Mouse (Mus musculus) heart, postnatal 0 days (tissue): ENCODE results near the gene Taar2. TPM values are rescaled to one million over a fixed set of nuclear protein-coding genes. Genes with fewer than 3 reads are reported as not detected.

Experiments used
- ATAC-seq: fragments of 200-750 bp; cut with Nextera tagmentation; 2 replicates; pipeline ENCODE4 v1.8.0; 2017; ENCODE audit warnings: low read depth, moderate number of reproducible peaks, moderate library complexity; ENCODE audit not compliant: insufficient read depth
- DNase-seq: peaks from one replicate; pipeline ENCODE4 v3.0.0-alpha.2; 2016; ENCODE audit warnings: low spot score
- H3K27ac ChIP-seq: fragments of 300-500 bp; sonication (generic); 2 replicates; pipeline ENCODE4 v1.5.1; 2014; ENCODE audit warnings: low read depth, mild to moderate bottlenecking
- H3K27me3 ChIP-seq: fragments of 300-500 bp; sonication (generic); 2 replicates; pipeline ENCODE4 v1.6.1; 2014; ENCODE audit warnings: low read length, mixed read lengths; ENCODE audit not compliant: control insufficient read depth, insufficient read depth
- H3K36me3 ChIP-seq: fragments of 300-500 bp; sonication (generic); replicated peaks from 2 replicates; pipeline ENCODE4 v1.6.1; 2014; ENCODE audit warnings: low read length, mixed read lengths; ENCODE audit not compliant: control insufficient read depth, insufficient read depth
- H3K4me1 ChIP-seq: fragments of 300-500 bp; sonication (generic); 2 replicates; pipeline ENCODE4 v1.6.1; 2014; ENCODE audit warnings: antibody characterized with exemption; ENCODE audit not compliant: control insufficient read depth, insufficient read depth
- H3K4me2 ChIP-seq: fragments of 300-500 bp; sonication (generic); 2 replicates; pipeline ENCODE4 v1.6.1; 2014; ENCODE audit warnings: low read depth, mild to moderate bottlenecking, low read length, moderate library complexity
- H3K4me3 ChIP-seq: fragments of 300-500 bp; sonication (generic); 2 replicates; pipeline ENCODE4 v1.5.1; 2014; ENCODE audit warnings: low read depth, low read length
- H3K9ac ChIP-seq: fragments of 300-500 bp; sonication (generic); replicated peaks from 2 replicates; pipeline ENCODE4 v1.6.1; 2014; ENCODE audit warnings: low read depth, low read length, mixed read lengths
- H3K9me3 ChIP-seq: fragments of 300-500 bp; sonication (generic); replicated peaks from 2 replicates; pipeline ENCODE4 v1.6.1; 2016; ENCODE audit warnings: low read length; ENCODE audit not compliant: control insufficient read depth
- CTCF ChIP-seq: IDR thresholded peaks from 2 replicates; pipeline ENCODE4 v1.5.1; 2016; ENCODE audit warnings: antibody characterized with exemption, control low read depth, low read depth
- EP300 ChIP-seq: IDR thresholded peaks from 2 replicates; pipeline ENCODE4 v1.6.1; 2016; ENCODE audit warnings: antibody characterized with exemption, low read depth
- WGBS: fragments of 180-500 bp; shearing (Covaris S2); extraction: QIAGEN DNeasy Blood & Tissue Kit; methylation state at CpG from one replicate; pipeline ENCODE4 v1.1.7; 2014; 5-methylcytosine and 5-hydroxymethylcytosine counted together
- polyA plus RNA-seq: library from polyadenylated mRNA; unstranded; fragments of >200 nt; fragmentation: Nextera tagmentation; extraction: Ambion mirVana; gene quantifications from 2 replicates; pipeline ENCODE4 v1.2.1, GENCODE M21; 2015
- total RNA-seq: library from RNA; depleted of rRNA; stranded (reverse); fragments of >200 nt; gene quantifications from 2 replicates; pipeline ENCODE4 v1.2.3, GENCODE M21; 2014; ENCODE audit warnings: low replicate concordance; rRNA removed

The Taar2 gene
- total RNA-seq (not detected in 2 replicates), polyA plus RNA-seq (not detected in 2 replicates)

GRCm38 (mm10) chr10:23938312-23938711, at the start of gene Taar2:
Gene Taar2 (plus strand): TSS chr10:23938572.
- no peaks in the 10 kb centered on the region for H3K36me3 ChIP-seq
- ATAC-seq: no peak
- H3K9me3 ChIP-seq: no peaks in the 10 kb centered on the region
- H3K4me2 ChIP-seq: no peak within 1 kb of the TSS
- H3K27me3 ChIP-seq: no peaks in the 10 kb centered on the region
- H3K27ac ChIP-seq: no peak within 1 kb of the TSS
- TF ChIP-seq EP300 (no peak), CTCF (no peak)
- DNase-seq: no peak
- 53% methylated on average over 6 of the region's 6 CpGs for WGBS
- H3K4me1 ChIP-seq: no peaks in the 10 kb centered on the region
- H3K9ac ChIP-seq: no peak within 1 kb of the TSS
- H3K4me3 ChIP-seq: no peak within 1 kb of the TSS

GRCm38 (mm10) chr10:23892987-23893386, 45.4 kb upstream of the Taar2 start:
- H3K9me3 ChIP-seq: no peaks in the 10 kb centered on the region

GRCm38 (mm10) chr10:23894601-23895349, 43.6 kb upstream of the Taar2 start, which contains the start of gene Vnn1:
Gene Vnn1 (plus strand): TSS chr10:23894688.
- H3K9me3 ChIP-seq: no peaks in the 10 kb centered on the region
- H3K9ac ChIP-seq: 0 out of 2 replicates have a peak within 1 kb of the TSS, but pooled peaks have one; percentile 0
- TF ChIP-seq CTCF (no peak), EP300 (no peak)
- H3K4me2 ChIP-seq: peak within 1 kb of the TSS; percentile 54
- peak within 1 kb of the TSS; percentile 28 for H3K4me3 ChIP-seq
- ATAC-seq: peak; percentile 24; the same call in 1 of the 2 replicates
- no peak for DNase-seq
- no peak within 1 kb of the TSS for H3K27ac ChIP-seq
- H3K36me3 ChIP-seq: no peaks in the 10 kb centered on the region
- H3K4me1 ChIP-seq: peaks cover 3% of the 10 kb centered on the region; the same call in 1 of the 2 replicates
- 14% methylated on average over 21 of the region's 21 CpGs for WGBS
- no peaks in the 10 kb centered on the region for H3K27me3 ChIP-seq

More at GRCm38 (mm10) chr10:23892987-23893386, 45.4 kb upstream of the Taar2 start:
- H3K4me3 ChIP-seq: no peak overlapping the region
- H3K4me1 ChIP-seq: peaks cover 3% of the 10 kb centered on the region; the same call in 1 of the 2 replicates
- DNase-seq (no peak), ATAC-seq (no peak)
- H3K4me2 ChIP-seq: no peak overlapping the region
- no peaks in the 10 kb centered on the region for H3K36me3 ChIP-seq
- no peak overlapping the region for H3K9ac ChIP-seq
- no peaks in the 10 kb centered on the region for H3K27me3 ChIP-seq
- TF ChIP-seq EP300 (no peak), CTCF (no peak)
- no peak overlapping the region for H3K27ac ChIP-seq
- 91% methylated on average over 1 of the region's 1 CpGs for WGBS

- WGBS: 63% methylated on average over 7 of the region's 7 CpGs
- Histone ChIP-seq H3K9me3 (no peaks in the 10 kb centered on the region), H3K4me3 (no peak overlapping the region), H3K4me2 (no peak overlapping the region), H3K9ac (no peak overlapping the region), H3K36me3 (no peaks in the 10 kb centered on the region), H3K4me1 (peaks cover 3% of the 10 kb centered on the region; the same call in 1 of the 2 replicates), H3K27me3 (no peaks in the 10 kb centered on the region), H3K27ac (no peak overlapping the region)
- no peak for TF ChIP-seq EP300
- TF ChIP-seq CTCF: no peak
- ATAC-seq (no peak), DNase-seq (no peak)
Measured at GRCm38 (mm10) chr10:23895376-23895775, 43.0 kb upstream of the Taar2 start.

GRCm38 (mm10) chr10:23901119-23901518, 37.3 kb upstream of the Taar2 start:
- Histone ChIP-seq H3K36me3 (no peaks in the 10 kb centered on the region), H3K4me1 (no peaks in the 10 kb centered on the region), H3K4me2 (no peak overlapping the region), H3K27me3 (no peaks in the 10 kb centered on the region), H3K27ac (no peak overlapping the region), H3K9ac (no peak overlapping the region), H3K9me3 (no peaks in the 10 kb centered on the region), H3K4me3 (no peak overlapping the region)
- WGBS: 82% methylated on average over 3 of the region's 3 CpGs
- ATAC-seq (no peak), DNase-seq (no peak)
- TF ChIP-seq CTCF (no peak), EP300 (no peak)
